Mouse (Mus musculus) frontal cortex, adult 2 months (tissue): Measurements from ENCODE around the gene Rassf2. TPM values are rescaled to one million over a fixed set of nuclear protein-coding genes. Genes with fewer than 3 reads are reported as not detected.

Experiments used
- DNase-seq, 2 experiments: peaks; one replicate each; pipeline ENCODE4 v3.0.0; 2022; ENCODE audit warnings: low spot score in 1 of 2; ENCODE audit errors: extremely low spot score in 1 of 2
- polyA plus RNA-seq: library from polyadenylated mRNA; depleted of rRNA; stranded (reverse); fragments of >200 nt; gene quantifications from 2 replicates; pipeline ENCODE4 v1.2.3, GENCODE M21; 2012

Gene Rassf2
- polyA plus RNA-seq, 1 experiment, result 31.4 TPM

DNA sequence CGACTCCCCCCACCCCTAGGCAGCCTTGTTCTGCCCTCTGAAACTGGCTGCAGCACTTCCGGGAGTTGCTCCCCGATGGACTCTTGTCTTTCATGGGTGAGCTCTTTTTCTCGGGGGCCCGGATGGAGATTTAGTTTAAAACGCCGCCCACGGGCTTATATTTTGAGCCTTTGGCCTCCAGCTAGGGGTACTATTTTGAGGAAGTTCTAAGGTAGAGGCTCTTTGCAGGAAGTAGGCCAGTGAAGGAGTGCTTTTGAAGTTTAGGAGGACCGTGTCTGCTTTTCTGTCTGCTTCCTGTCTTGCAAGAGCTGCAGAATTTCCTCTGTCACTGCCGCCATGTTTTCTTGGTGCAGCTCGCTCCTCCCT lies 5.4 kb upstream of the Rassf2 start:
- DNase-seq, result no peak

DNA sequence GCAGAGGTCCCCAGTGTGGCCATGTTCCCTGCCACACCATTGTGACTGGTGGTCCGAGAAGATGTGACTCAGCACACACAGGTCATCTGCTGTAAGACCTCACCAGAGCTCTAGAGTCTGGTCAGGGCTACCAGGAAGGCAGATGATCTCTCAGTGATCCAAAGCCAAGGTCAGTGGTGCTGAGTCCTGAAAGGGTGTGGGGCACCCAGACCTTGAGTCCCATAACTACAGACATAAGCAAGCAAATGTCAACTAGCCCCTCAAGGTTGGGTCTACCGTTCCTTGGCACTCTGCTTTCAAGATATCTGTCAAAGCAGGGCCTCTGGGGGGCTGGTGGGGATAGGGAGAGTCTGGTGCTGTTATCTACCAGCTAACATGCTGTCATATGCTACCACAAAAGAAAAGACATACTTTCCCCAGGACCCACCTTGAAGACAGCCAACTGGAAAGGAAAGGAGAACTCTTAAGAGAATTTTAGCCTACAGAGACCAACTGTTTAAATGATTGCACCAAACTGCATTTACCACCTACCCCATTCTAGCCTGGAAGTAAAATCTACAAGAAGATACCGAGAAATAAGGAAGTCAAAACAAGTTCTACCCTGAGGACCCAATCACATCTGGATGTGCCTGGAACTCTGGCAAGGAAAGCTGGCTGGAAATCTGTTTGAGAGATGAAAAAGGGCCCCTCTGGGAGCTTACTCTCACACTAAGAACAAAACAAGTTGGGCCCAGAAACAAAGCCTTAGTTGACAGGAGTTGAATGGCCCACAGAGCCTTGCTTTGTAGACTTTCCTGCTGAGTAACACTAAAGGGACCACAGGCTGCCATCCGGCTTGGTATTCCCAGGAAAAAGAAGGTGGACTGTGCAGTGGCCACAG lies 4.8 kb upstream of the Rassf2 start:
- DNase-seq, result no peak

- no peak for DNase-seq
Observed at GRCm38 (mm10) chr2:132031364-132032095, 1.5 kb upstream of the Rassf2 start.

DNA sequence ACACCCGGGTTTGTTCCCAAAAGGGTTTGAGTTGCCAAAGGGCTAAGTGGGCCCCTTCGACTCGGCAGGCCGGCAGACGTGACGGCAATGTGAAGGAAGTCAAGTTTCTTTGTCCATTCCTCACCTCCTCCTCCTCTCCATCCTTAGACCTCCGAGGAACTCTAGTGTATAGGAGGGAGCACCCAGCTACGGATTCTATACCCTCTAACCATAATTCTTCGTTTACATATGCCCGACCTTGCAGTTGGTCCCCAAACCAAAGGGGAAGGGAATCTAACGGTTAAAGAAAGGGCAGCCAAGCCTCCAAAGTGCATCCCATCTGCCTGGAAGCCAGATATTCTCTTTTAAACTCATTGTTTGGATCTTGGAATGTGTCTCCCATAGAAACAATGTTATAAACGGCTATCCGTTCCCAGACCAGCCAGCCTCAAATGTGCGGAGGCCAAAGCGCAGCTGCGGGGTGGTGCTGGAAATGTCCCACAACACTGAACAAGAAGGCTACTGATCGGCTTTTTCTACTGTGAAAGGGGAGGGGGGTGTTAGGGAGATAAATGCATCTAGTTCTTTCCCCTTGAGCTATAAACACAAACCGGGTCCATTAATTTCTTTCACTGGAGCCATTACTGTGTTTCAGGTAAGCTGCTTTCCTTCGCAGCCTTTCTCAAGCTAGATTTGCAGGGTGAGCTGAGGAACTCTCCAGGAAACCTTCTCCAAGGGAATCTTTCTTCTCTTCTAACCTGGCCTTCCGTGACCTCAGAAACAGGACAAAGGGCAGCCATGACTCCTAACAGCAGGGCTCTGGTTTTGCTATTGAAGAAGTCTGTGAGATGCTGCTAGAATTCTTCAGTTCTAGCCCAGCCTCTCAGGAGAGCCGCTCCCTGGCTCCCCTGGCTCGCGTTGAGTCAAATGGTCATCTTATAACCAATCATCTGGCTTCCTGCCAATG lies 633 bp upstream of the Rassf2 start:
- no peak for DNase-seq

DNA sequence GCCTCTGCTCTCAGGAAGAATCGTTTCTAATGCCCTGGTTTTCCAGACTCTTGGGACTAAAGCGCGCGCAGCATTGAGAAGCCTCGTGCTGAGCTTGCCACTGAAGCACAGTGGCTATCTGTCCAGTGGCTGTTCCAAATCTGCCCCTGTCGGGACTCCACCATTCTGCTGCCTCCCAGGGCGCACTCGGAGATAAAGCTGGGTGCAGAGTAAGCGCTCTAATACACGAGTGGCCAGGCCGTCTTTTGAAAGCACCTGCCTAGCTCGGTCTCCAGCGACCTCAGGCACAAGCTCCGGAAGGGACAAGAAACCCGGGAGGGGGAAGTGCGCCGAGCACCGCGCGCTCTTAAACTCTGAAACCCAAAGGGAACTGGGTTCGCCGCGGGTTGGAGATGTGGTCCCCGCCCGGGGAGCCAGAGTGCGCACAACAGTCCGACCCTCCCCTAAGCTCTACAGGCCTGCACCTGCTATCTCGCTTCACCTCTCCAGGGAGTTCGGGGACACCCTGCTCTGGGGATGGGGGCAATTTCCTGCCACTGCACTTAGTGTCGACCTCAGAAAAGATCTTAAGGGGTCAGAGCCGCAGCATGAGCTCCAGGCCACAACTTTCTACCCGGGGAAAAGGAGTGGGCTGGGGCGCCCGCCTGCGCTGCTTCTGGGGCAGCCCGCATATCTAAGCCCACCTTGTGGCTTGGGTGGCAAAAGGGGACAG lies 1.0 kb downstream of the Rassf2 start:
- DNase-seq, result no peak

DNA sequence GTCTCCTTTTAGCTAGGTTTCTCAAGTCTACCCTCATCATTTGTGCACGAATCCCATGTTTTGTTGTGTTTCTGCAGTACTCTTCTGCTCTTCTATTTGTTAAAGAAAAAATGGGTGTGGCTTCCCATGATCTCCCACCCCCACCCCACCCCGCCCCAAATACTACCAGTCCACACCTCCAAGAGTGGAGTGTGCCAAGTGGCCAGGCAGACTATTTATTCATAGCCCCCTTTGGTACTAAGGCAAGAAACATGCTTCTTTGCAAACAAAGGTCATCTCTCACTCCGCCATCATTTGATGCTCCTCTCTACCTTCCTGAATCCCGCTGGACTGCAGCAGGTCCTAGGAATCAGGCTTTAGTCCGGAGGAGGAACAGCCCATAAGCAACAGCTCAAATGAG lies 2.0 kb downstream of the Rassf2 start:
- DNase-seq, result no peak

- DNase-seq, result no peak
Observed at GRCm38 (mm10) chr2:132027366-132027765, 2.7 kb downstream of the Rassf2 start.

DNA sequence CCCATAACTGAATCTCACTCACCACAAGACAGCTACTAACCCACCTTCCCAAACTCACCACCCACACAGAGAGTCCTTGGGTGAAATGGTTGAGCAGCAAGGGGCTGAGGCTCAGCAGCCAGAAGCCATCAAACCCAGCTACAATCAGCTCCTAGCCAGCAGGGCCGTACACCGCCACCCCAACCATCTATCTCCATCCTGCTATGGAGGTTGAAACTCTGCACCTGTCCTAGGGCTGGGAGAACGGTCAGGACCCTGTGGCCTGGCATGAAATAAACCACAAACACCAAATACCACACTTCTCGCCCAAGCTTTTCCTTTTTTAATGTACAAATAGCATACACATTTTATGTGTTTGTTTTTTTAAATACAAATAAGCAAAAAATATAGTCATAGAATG lies 6.0 kb downstream of the Rassf2 start:
- DNase-seq, result no peak

DNA sequence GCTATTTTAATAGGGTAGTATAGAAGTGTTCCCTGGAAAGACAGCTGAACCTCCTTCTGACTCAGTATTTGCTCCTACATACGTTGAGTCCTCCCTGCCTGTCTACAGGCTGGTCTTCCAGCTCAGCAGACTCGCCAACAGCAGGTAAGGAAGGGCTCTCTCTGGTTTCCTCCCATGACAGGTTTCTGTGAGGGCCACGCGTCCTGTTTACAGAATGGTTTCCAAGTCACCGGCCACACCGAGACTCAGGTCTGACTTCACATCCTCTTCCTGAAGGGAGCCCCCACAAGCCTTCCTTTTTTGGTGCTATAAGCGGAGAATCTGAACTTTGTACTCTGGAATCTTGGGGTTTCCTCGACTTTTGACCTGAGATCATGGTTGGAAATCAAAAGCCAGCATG lies 7.4 kb downstream of the Rassf2 start:
- no peak for DNase-seq

GRCm38 (mm10) chr2:132021616-132022015 lies 8.4 kb downstream of the Rassf2 start:
- no peak for DNase-seq

DNA sequence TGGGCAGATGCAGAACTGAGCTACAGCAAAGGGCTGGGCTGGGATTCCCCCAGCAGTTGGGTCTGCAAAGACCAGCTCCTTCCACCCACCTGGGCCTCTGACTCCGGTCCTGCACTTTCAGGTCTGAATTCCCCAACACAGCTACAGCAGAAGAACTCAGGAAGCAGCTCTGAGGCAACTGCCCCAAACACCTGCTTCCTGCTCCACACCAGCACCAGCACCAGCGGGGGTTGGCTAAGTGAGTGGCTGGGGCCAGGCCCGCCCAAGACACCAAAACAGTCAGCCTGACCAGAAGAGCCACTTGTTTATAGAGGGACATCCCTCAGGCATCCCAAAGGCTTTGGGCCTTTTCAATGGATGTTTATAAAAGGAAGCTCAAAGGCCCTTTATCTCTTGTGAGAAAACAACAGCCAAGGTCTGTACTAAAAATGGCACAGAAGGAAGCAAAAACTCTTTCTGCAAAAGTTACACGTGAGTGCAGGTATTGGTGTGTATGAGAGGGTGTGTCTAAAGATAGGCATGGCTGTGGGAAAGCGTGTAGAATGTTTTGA lies 9.0 kb downstream of the Rassf2 start:
- DNase-seq, result no peak

- DNase-seq, result no peak
Observed at GRCm38 (mm10) chr2:132020420-132020819, 9.6 kb downstream of the Rassf2 start.

DNA sequence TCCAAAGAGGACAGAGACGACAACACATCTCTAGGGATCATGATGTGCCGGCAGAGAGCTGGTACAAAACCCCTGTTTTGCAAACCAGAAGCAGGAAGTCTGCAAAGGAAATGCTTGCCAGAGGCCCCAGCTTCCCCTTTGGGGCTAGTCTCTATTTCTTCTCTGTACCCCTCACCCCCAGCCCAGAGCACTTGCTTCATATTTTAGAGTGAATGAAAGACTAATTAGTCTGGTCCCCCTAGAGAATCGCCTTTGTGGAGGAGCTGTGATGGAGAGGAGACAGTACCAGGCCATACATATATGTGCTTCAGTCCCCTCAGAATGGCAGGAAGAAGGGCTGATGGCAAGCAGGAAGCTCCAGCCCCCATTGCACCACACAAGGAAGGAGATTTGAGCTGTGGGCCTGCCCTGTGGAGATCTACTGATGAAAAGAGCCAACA lies 10.7 kb downstream of the Rassf2 start:
- DNase-seq, result no peak

DNA sequence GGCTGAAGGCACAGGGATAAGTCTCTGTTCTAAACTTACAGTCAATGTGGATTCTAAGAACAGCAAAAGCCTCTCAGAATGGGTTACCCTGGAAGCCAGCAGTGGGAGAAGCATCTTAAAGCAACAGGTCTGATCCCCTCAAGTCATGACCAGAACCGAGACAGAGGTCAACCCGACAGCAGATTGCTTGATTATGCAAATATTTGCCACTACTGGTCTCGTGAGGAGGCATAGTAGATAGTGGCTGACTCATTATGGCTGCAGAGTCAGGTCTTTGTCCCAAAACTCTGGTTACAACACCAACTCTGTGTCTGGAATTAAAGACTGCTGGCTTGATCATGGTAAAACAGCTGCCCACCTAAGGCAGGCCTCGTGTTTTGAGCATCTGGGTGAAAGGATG lies 11.9 kb downstream of the Rassf2 start:
- DNase-seq, result no peak

- DNase-seq, result no peak
Observed at GRCm38 (mm10) chr2:132017611-132018010, 12.4 kb downstream of the Rassf2 start.

- DNase-seq, result no peak
Observed at GRCm38 (mm10) chr2:132016034-132016433, 14.0 kb downstream of the Rassf2 start.

DNA sequence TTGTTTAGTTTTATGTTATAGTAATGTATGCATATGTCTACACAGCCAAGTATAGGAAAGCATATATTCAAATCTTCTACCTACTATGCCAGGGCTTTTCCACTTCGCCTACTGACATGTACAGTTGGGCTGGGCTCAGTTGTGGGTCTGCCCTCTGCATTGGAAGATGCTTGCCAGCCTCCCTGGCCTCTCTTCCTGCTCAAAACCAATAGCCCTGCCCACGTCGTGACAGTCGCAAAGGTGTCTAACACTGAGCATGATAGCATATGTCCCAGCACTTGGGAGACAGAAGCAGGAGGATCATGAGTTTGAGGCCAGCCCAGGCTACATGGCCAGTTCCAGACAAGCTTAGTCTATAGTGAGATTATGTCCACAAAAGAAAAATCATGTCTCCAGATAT lies 16.9 kb downstream of the Rassf2 start:
- no peak for DNase-seq

GRCm38 (mm10) chr2:132010781-132011180 lies 19.3 kb downstream of the Rassf2 start:
- no peak for DNase-seq

GRCm38 (mm10) chr2:132008186-132008585 lies 21.9 kb downstream of the Rassf2 start:
- DNase-seq, result no peak

DNA sequence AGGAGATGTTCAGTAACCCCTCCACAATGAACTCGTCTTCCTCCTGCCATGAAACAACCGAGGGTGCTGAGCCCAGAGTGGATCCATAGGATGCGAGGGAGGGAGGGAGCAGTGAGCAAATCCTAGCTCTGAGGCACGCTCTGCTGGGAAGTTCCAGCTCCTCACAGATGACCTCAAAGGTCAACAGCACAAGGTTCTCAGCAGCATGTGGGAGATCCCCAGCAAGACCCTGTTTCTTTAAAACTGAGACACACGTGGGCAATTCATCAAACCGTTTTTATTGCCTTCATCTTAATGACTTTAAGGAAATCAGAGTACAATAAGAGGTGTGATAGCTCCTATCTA lies 22.6 kb downstream of the Rassf2 start:
- no peak for DNase-seq
